Mouse (Mus musculus) CH12F3 (cell line): Measurements from ENCODE around the gene Dynlt3.
"Not testable (repeated sequence)": the region's sequence is repeated elsewhere in the genome, so short reads cannot be mapped to it uniquely, and the experiment has no call there.

Experiments
- in situ Hi-C: fragments of 300-500 bp; cut with MboI; formaldehyde crosslinking; loops from 2 replicates; pipeline ENCODE4 v1.14.3; 2020; ENCODE audit warnings: low sequenced_read_pairs

Dynlt3 gene

DNA sequence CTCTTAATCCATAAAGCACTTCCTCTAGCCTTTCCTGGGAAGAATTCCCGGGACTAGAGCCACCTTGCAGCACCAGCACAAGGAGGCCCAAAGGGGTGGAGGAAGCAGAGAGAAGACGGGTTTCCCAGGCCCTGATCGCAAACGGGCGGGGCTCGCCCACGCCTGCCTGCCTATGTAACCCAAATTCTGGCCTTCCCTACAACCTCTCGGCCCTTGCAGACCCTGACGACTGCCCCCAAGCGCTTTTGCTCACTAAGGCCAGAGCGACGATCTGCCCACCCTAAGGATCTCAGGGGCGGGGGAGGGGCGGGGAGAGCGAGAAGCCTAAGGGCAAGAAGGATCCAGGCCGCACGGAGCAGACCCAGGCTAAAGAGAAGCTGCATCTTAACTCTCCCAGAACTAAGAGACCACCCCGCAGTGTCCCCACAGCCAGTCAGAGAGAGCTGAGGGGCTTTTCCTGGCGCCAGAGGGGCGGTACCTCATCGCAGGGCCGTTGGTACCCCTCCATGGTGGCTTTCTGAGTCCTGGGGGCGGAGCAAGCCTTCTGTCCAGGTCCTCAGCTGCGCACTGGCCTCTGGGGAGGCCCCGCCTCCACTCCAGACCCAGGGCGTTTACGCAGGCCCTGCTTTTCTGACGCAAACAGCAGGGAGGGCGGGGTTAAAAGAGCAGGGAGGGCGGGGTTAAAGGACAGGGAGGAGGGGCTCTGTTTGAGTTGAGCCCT is at the start of gene Dynlt3:
Gene Dynlt3, minus strand, starts transcription at position 613 of the 721 bp plus-strand sequence.
- in situ Hi-C loops = no loop called here

DNA sequence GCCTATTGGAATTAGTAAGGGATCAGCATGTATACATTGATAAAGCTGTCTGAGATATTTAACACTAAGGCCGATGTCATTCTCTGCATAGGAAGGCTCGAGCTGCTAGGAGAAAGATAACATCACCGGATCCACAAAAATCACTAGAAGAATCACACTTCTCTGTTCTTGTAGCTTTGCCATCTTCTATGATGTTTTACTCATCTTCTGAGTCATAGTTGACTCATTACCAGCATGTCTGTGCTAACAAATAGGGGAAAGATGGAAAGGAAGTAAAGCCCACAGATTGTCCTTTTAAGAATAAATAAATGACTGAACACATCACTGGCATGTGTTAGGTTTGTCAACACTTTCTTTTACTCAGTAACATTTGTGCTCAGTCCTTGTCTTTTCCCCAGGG is 37.0 kb upstream of the Dynlt3 start:
- in situ Hi-C loops = no loop called here

DNA sequence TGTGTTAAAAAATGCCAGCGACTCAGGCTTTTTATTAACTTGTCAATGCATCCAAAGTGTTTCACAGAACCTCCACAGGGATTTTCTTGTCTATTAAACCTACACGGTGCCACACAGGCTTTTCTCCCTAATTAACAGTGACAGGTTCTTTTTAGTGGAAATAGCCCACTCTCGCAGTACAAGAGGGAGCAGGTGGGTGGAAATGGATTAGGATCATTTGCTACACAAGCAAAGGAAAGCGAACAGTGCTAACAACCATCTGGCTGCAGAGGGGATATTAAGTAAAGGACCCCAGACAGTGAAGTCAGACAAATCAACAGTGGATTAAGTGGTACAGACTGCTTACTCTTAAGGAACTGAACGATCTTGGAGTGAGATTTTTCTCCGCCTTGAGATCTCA is 33.2 kb upstream of the Dynlt3 start:
- in situ Hi-C loops = no loop called here

DNA sequence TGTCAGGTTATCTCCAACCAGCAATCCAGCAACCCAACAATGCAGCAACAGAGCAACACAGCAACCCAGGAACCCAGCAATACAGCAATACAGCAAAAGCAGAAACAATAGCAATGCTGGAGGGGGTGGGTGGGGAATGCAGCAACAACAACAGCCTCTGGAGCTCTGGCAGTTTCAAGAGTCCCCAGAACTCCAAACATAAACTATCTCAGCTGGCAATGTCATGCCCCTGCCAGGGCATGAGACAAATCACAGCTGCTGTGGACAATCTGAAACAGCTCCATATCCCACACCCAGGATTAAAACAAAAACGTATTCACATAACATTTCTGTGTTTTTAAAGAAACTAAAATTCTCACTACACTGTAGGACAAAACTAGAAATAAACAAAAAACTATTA is 9.2 kb upstream of the Dynlt3 start:
- in situ Hi-C loops = no loop called here

DNA sequence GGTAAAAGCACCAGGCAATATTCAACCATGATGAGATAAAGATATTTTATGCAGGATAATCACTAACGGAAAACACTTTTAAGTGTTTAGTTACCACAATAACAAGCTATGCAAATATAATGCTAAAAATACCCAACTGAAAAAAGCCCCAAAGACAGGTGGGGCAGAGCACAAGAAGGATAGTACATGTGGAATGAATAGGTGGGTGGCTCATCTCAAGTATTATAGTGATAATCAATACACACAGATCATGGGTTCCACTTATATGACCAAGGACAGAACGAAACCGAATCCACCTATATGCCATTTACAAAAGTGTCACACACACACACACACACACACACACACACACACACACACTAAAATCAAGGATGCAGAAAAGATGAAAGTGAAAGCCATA is 8.6 kb upstream of the Dynlt3 start:
- in situ Hi-C loops = no loop called here

DNA sequence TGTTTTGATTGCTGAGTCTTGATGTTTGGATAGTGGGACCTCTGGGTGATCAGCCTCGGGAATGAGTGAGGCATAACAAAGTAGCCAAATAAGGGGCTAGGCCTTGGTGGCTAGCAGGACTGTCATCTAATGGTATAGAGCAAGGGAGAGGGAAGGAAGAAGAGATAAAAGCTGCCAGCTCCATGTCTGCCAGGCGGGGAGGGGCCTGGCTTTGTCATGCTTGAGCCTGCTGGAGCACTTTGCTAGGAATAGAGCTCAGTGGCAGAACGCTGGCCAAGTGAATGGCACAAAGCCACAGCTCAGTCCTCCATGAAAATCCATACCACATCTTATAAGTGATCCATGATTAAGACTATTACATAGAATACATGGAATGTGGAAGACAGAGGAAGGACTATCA is 10.0 kb downstream of the Dynlt3 start:
- in situ Hi-C loops = no loop called here

DNA sequence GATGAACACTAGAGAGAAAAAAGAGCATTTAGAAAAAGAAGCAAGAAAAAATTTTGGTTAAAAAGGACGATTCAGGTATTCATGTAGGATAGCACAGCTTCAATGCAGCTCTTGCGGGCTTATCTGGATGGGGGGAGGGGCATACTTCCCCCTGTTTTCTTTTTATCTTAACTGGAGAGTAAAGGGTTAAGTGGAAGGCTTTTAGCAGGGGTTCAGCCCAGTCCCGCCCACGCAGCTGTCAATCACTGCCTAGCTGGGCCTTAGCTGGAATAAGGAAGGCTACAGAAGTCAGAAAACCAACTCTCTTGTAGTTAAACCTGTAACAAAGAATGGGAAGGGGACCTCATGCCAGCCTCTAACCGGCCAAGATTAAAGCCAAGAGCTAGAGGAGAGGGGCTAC is 22.2 kb downstream of the Dynlt3 start:
- in situ Hi-C loops = not testable (repeated sequence)

DNA sequence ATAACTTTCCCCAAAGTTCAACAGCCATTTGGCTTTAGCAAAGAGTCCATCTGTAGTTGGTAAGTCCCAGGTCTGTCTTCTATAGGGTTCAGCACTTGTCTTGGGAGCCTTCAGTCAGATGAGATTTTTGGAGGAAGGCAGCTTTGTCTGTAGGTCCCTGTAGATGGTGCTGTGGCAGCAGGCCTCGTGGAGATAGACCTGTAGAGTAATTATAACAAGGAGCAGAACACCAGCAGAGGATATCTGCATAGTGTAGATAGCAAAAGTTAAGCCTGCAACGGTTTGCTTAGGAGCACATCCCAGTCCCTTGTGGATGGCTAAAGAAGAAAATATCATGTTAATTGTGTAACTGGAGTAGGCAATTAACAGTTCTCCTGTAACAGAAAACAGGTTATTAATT is 22.7 kb downstream of the Dynlt3 start:
- in situ Hi-C loops = not testable (repeated sequence)
